Mouse (Mus musculus): ENCODE data around the gene AC124502.3.

GRCm38 (mm10) chr19:5053909-5054308 is 15.2 kb downstream of the AC124502.3 start:
- peak; percentile 82 for TF ChIP-seq CTCF (IDR thresholded peaks at IDR 0.05)
- no peak for TF ChIP-seq EP300 (IDR thresholded peaks at IDR 0.05)
